Comparison of ENCODE assay signal across 8 mouse cellular contexts in the genomic region with DNA sequence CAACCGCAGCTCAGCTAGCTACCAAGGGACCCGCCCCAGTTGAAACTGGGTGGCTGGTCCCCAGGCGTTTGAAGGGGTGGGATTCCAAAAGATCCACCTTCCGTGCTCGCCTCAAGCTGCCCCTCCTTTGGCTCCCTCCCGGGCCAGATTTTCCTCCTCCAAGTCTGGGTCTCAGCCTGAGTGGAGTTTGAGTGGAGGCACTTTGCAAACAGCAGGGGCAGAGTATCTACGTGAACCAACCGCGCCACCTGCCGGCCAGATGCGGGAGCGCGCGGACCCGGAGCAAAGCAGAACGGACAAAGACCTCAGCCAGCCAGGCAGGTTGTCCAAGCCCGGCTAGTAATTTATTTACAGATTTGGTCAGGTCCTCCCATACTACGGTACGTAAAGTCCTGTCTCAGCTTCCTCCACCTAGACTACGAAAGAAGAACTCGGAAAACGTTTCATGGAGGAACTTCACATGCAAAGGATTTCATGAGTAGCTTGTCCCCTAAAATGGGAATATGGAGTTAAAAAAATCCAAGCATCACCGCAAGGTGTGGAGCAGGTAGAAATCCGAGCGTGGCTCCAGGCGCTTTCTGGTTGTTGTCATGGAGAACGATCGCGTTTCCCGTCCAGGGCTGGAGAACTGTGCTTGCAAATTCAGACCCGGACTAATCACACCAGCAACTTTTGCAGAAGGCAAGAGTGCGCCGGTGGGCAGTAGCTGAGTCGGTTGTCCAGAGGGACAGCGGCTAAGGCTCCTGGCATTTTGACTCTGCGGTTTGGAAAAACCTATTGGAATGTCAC. TPM values are rescaled to one million over a fixed set of nuclear protein-coding genes. Genes with fewer than 3 reads are reported as not detected.
DNase-seq lines count a peak whose midpoint lies in the region; ATAC-seq and TF ChIP-seq lines count a peak whose summit lies in the region.

No protein-coding gene starts in this region.

- H3K36me3 ChIP-seq in embryonic facial prominence, embryonic 13.5 days: no peaks in the 10 kb centered on the region
- H3K36me3 ChIP-seq in limb, embryonic 13.5 days: no peaks in the 10 kb centered on the region
- H3K36me3 ChIP-seq in midbrain, embryonic 15.5 days (replicated peaks): no peaks in the 10 kb centered on the region

- TF ChIP-seq POLR2A in bone marrow, adult 2 months (IDR thresholded peaks at IDR 0.05; ENCODE audit: borderline replicate concordance, control insufficient read depth, low read depth, low read length): no peak

- H3K4me3 ChIP-seq in bone marrow, adult 2 months (replicated peaks; ENCODE audit: control insufficient read depth, low read depth, low read length): no peak overlapping the region
- H3K4me3 ChIP-seq in embryonic facial prominence, embryonic 13.5 days: peak overlapping the region; percentile 73
- peak overlapping the region; percentile 79 for H3K4me3 ChIP-seq in limb, embryonic 13.5 days
- peak overlapping the region; percentile 66 for H3K4me3 ChIP-seq in midbrain, embryonic 15.5 days

- peak overlapping the region; percentile 93 for H3K4me2 ChIP-seq in embryonic facial prominence, embryonic 13.5 days
- peak overlapping the region; percentile 93 for H3K4me2 ChIP-seq in limb, embryonic 13.5 days (replicated peaks)
- H3K4me2 ChIP-seq in midbrain, embryonic 15.5 days: peak overlapping the region; percentile 80

- H3K4me1 ChIP-seq in bone marrow, adult 2 months (ENCODE audit: control insufficient read depth, insufficient read depth, low read length): no peaks in the 10 kb centered on the region
- H3K4me1 ChIP-seq in embryonic facial prominence, embryonic 13.5 days: peaks cover 26% of the 10 kb centered on the region
- peaks cover 9% of the 10 kb centered on the region for H3K4me1 ChIP-seq in limb, embryonic 13.5 days
- H3K4me1 ChIP-seq in midbrain, embryonic 15.5 days: peaks cover 34% of the 10 kb centered on the region

- WGBS in bone marrow, adult 2 months: 3% methylated on average over 36 of the region's 36 CpGs
- under 1% methylated on average over 36 of the region's 36 CpGs for WGBS in embryonic facial prominence, embryonic 13.5 days
- under 1% methylated on average over 36 of the region's 36 CpGs for WGBS in limb, embryonic 13.5 days
- WGBS in midbrain, embryonic 15.5 days: under 1% methylated on average over 36 of the region's 36 CpGs

- peak; percentile 77 for TF ChIP-seq CTCF in bone marrow, adult 2 months (IDR thresholded peaks at IDR 0.05; ENCODE audit: control insufficient read depth, insufficient read depth, low read length)

- peaks cover 22% of the 10 kb centered on the region for H3K27me3 ChIP-seq in embryonic facial prominence, embryonic 13.5 days
- peaks cover 23% of the 10 kb centered on the region for H3K27me3 ChIP-seq in limb, embryonic 13.5 days
- H3K27me3 ChIP-seq in midbrain, embryonic 15.5 days (replicated peaks): no peaks in the 10 kb centered on the region

- H3K27ac ChIP-seq in bone marrow, adult 2 months (ENCODE audit: control insufficient read depth, insufficient read depth, low read depth, low read length, poor library complexity): no peak overlapping the region
- H3K27ac ChIP-seq in embryonic facial prominence, embryonic 13.5 days: peak overlapping the region; percentile 92
- H3K27ac ChIP-seq in limb, embryonic 13.5 days: peak overlapping the region; percentile 82; the same call in 1 of the 2 replicates
- H3K27ac ChIP-seq in midbrain, embryonic 15.5 days: peak overlapping the region; percentile 72

- peak; percentile 89 for DNase-seq in heart, adult 8-10 months (ENCODE audit: low spot score)
- peak; percentile 98 for DNase-seq in kidney, adult 9 months
- DNase-seq in spleen, adult 18-20 months: peak; percentile 25 to 66

- ATAC-seq in embryonic facial prominence, embryonic 13.5 days (ENCODE audit: insufficient number of reproducible peaks, insufficient read depth, low FRiP score, low TSS enrichment, low read depth): peak; percentile 16; the same call in 1 of the 2 replicates
- peak; percentile 43; the same call in 1 of the 2 replicates for ATAC-seq in limb, embryonic 13.5 days (ENCODE audit: low FRiP score, low read depth)
- peak; percentile 46 for ATAC-seq in midbrain, embryonic 15.5 days (replicated peaks)
- no peak for ATAC-seq in activated CD4-positive, CD25-positive, alpha-beta regulatory T cell, adult 4 months

- H3K9ac ChIP-seq in embryonic facial prominence, embryonic 13.5 days: peak overlapping the region; percentile 77
- peak overlapping the region; percentile 75 for H3K9ac ChIP-seq in limb, embryonic 13.5 days
- H3K9ac ChIP-seq in midbrain, embryonic 15.5 days: peak overlapping the region; percentile 58

- no peaks in the 10 kb centered on the region for H3K9me3 ChIP-seq in embryonic facial prominence, embryonic 13.5 days
- H3K9me3 ChIP-seq in limb, embryonic 13.5 days: no peaks in the 10 kb centered on the region
- H3K9me3 ChIP-seq in midbrain, embryonic 15.5 days: no peaks in the 10 kb centered on the region

RNA-seq across cellular contexts. Expression of a gene that starts 1.5 kb away (rescaled TPM):
- 0.80 TPM in 1 of 2 replicates, not detected in the other for polyA plus RNA-seq in bone marrow, adult 2 months (2011; ENCODE audit: insufficient read depth, insufficient read length, low replicate concordance, missing spikeins)
- polyA plus RNA-seq in embryonic facial prominence, embryonic 13.5 days (2015; fragmentation: Nextera tagmentation; extraction: Ambion mirVana): 65.9 and 70.7 TPM in 2 replicates
- total RNA-seq in heart, adult 8-10 months (2022): 10 to 100 TPM; 28.3 to 42.7 (median 36.0) TPM
- polyA plus RNA-seq in limb, embryonic 13.5 days (2015; fragmentation: Nextera tagmentation; extraction: Ambion mirVana): 58.9 and 59.5 TPM in 2 replicates
- polyA plus RNA-seq in midbrain, embryonic 15.5 days (2015; fragmentation: Nextera tagmentation; extraction: Ambion mirVana): 33.0 and 38.5 TPM in 2 replicates
- polyA plus RNA-seq in activated CD4-positive, CD25-positive, alpha-beta regulatory T cell, adult 4 months (2017; shearing (Covaris generic)): under 1 TPM in 1 of 2 experiments, not detected in 1; 0.12 TPM

Comparison
In these comparisons a context has a peak if more than half of its experiments do, and no peak if none do; other contexts are left out.
1. DNase-seq: peak in every context shown above with its lines; median percentile 98 in kidney, adult 9 months; 89 in heart, adult 8-10 months; 46 in spleen, adult 18-20 months.
2. RNA of a gene that starts 1.5 kb away (polyA plus RNA-seq): 65.9 to 70.7 TPM in embryonic facial prominence, embryonic 13.5 days, 58.9 to 59.5 TPM in limb, embryonic 13.5 days and 33.0 to 38.5 TPM in midbrain, embryonic 15.5 days; 0.80 TPM in bone marrow, adult 2 months and 0.12 TPM in activated CD4-positive, CD25-positive, alpha-beta regulatory T cell, adult 4 months; every median in the first group is over 10 times any median in the second.
3. Peak in every context shown above with its lines, with median percentiles within 50 percentile points of each other: H3K4me2 ChIP-seq and H3K9ac ChIP-seq.